Mouse (Mus musculus) hindbrain, embryonic 14.5 days (tissue): ENCODE results near the gene Tm9sf3. TPM values are rescaled to one million over a fixed set of nuclear protein-coding genes. Genes with fewer than 3 reads are reported as not detected.

Experiments
- ATAC-seq: fragments of 200-750 bp; cut with Nextera tagmentation; 2 replicates; pipeline ENCODE4 v1.8.0; 2017; ENCODE audit warnings: moderate number of reproducible peaks, mild to moderate bottlenecking, moderate TSS enrichment, moderate library complexity; ENCODE audit not compliant: low FRiP score
- DNase-seq: peaks from one replicate; pipeline ENCODE4 v3.0.0-alpha.2; 2015; ENCODE audit warnings: low spot score
- H3K27ac ChIP-seq: fragments of 300-500 bp; sonication (generic); 2 replicates; pipeline ENCODE4 v1.5.1; 2014; ENCODE audit warnings: mild to moderate bottlenecking, moderate library complexity
- H3K27me3 ChIP-seq: fragments of 300-500 bp; sonication (generic); 2 replicates; pipeline ENCODE4 v1.6.1; 2014; ENCODE audit warnings: mild to moderate bottlenecking, low read length, mixed read lengths; ENCODE audit not compliant: control insufficient read depth, insufficient read depth
- H3K36me3 ChIP-seq: fragments of 300-500 bp; sonication (generic); replicated peaks from 2 replicates; pipeline ENCODE4 v1.6.1; 2014; ENCODE audit not compliant: control insufficient read depth, insufficient read depth
- H3K4me1 ChIP-seq: fragments of 300-500 bp; sonication (generic); replicated peaks from 2 replicates; pipeline ENCODE4 v1.6.1; 2014; ENCODE audit warnings: antibody characterized with exemption, low read length, mixed read lengths; ENCODE audit not compliant: control insufficient read depth, insufficient read depth
- H3K4me2 ChIP-seq: fragments of 300-500 bp; sonication (generic); replicated peaks from 2 replicates; pipeline ENCODE4 v1.6.1; 2014; ENCODE audit warnings: mild to moderate bottlenecking, moderate library complexity
- H3K4me3 ChIP-seq: fragments of 300-500 bp; sonication (generic); replicated peaks from 2 replicates; pipeline ENCODE4 v1.5.1; 2014; ENCODE audit warnings: mild to moderate bottlenecking, low read length
- H3K9ac ChIP-seq: fragments of 300-500 bp; sonication (generic); 2 replicates; pipeline ENCODE4 v1.6.1; 2014
- H3K9me3 ChIP-seq: fragments of 300-500 bp; sonication (generic); 2 replicates; pipeline ENCODE4 v1.6.1; 2016; ENCODE audit warnings: low read length; ENCODE audit not compliant: control insufficient read depth
- WGBS: fragments of 180-500 bp; shearing (Covaris S2); extraction: QIAGEN DNeasy Blood & Tissue Kit; methylation state at CpG from one replicate; pipeline ENCODE4 v1.1.7; 2014; 5-methylcytosine and 5-hydroxymethylcytosine counted together
- polyA plus RNA-seq: library from polyadenylated mRNA; unstranded; fragments of >200 nt; fragmentation: Nextera tagmentation; extraction: Ambion mirVana; gene quantifications from 2 replicates; pipeline ENCODE4 v1.2.1, GENCODE M21; 2014

Gene Tm9sf3
- polyA plus RNA-seq, 1 experiment from 2014 or later = 111 TPM

- no peaks in the 10 kb centered on the region for H3K27me3 ChIP-seq
- no peak overlapping the region for H3K27ac ChIP-seq
- no peak overlapping the region for H3K4me2 ChIP-seq
- H3K36me3 ChIP-seq = no peaks in the 10 kb centered on the region
- DNase-seq = no peak
- peaks cover 4% of the 10 kb centered on the region; the same call in 1 of the 2 replicates for H3K4me1 ChIP-seq
- no peak overlapping the region for H3K4me3 ChIP-seq
- no peaks in the 10 kb centered on the region for H3K9me3 ChIP-seq
- ATAC-seq = no peak
- no peak overlapping the region for H3K9ac ChIP-seq
- 71% methylated on average over 6 of the region's 6 CpGs for WGBS
These were observed 24.8 kb upstream of the Tm9sf3 start for GRCm38 (mm10) chr19:41288568-41288967.

- Histone ChIP-seq H3K27me3 (no peaks in the 10 kb centered on the region), H3K4me1 (peaks cover 4% of the 10 kb centered on the region; the same call in 1 of the 2 replicates), H3K36me3 (no peaks in the 10 kb centered on the region), H3K9me3 (no peaks in the 10 kb centered on the region), H3K4me3 (no peak overlapping the region), H3K27ac (no peak overlapping the region), H3K9ac (no peak overlapping the region), H3K4me2 (no peak overlapping the region)
- DNase-seq (no peak), ATAC-seq (no peak)
- 91% methylated on average over 7 of the region's 7 CpGs for WGBS
These were observed 23.4 kb upstream of the Tm9sf3 start for GRCm38 (mm10) chr19:41287224-41287623.

GRCm38 (mm10) chr19:41284515-41284914 lies 20.7 kb upstream of the Tm9sf3 start:
- DNase-seq = no peak
- Histone ChIP-seq H3K27ac (no peak overlapping the region), H3K27me3 (no peaks in the 10 kb centered on the region), H3K4me1 (peaks cover 4% of the 10 kb centered on the region; the same call in 1 of the 2 replicates), H3K9me3 (no peaks in the 10 kb centered on the region), H3K4me3 (no peak overlapping the region), H3K9ac (no peak overlapping the region), H3K4me2 (no peak overlapping the region), H3K36me3 (no peaks in the 10 kb centered on the region)
- WGBS = 47% methylated on average over 6 of the region's 6 CpGs
- ATAC-seq = no peak

- no peak overlapping the region for H3K4me2 ChIP-seq
- H3K9me3 ChIP-seq = no peaks in the 10 kb centered on the region
- DNase-seq (no peak), ATAC-seq (no peak)
- H3K27ac ChIP-seq = no peak overlapping the region
- H3K4me1 ChIP-seq = peaks cover 4% of the 10 kb centered on the region; the same call in 1 of the 2 replicates
- no peaks in the 10 kb centered on the region for H3K27me3 ChIP-seq
- no peaks in the 10 kb centered on the region for H3K36me3 ChIP-seq
- no peak overlapping the region for H3K9ac ChIP-seq
- WGBS = 85% methylated on average over 5 of the region's 5 CpGs
- H3K4me3 ChIP-seq = no peak overlapping the region
These were observed 18.9 kb upstream of the Tm9sf3 start for GRCm38 (mm10) chr19:41282718-41283117.

GRCm38 (mm10) chr19:41282216-41282615 lies 18.4 kb upstream of the Tm9sf3 start:
- H3K9me3 ChIP-seq = no peaks in the 10 kb centered on the region
- H3K27ac ChIP-seq = no peak overlapping the region
- no peak for DNase-seq
- peaks cover 4% of the 10 kb centered on the region; the same call in 1 of the 2 replicates for H3K4me1 ChIP-seq
- H3K27me3 ChIP-seq = no peaks in the 10 kb centered on the region
- ATAC-seq = no peak
- 91% methylated on average over 4 of the region's 4 CpGs for WGBS
- no peak overlapping the region for H3K9ac ChIP-seq
- no peak overlapping the region for H3K4me3 ChIP-seq
- no peak overlapping the region for H3K4me2 ChIP-seq
- H3K36me3 ChIP-seq = no peaks in the 10 kb centered on the region

- Histone ChIP-seq H3K9ac (no peak overlapping the region), H3K9me3 (no peaks in the 10 kb centered on the region), H3K4me2 (no peak overlapping the region), H3K4me1 (peaks cover 4% of the 10 kb centered on the region; the same call in 1 of the 2 replicates), H3K27ac (no peak overlapping the region), H3K27me3 (no peaks in the 10 kb centered on the region), H3K36me3 (no peaks in the 10 kb centered on the region), H3K4me3 (no peak overlapping the region)
- 65% methylated on average over 8 of the region's 8 CpGs for WGBS
- no peak for ATAC-seq
- DNase-seq = no peak
These were observed 16.0 kb upstream of the Tm9sf3 start for GRCm38 (mm10) chr19:41279724-41280244.

- H3K4me3 ChIP-seq = no peak overlapping the region
- DNase-seq (no peak), ATAC-seq (no peak)
- no peak overlapping the region for H3K27ac ChIP-seq
- no peaks in the 10 kb centered on the region for H3K9me3 ChIP-seq
- no peak overlapping the region for H3K4me2 ChIP-seq
- H3K9ac ChIP-seq = no peak overlapping the region
- no peaks in the 10 kb centered on the region for H3K4me1 ChIP-seq
- H3K36me3 ChIP-seq = no peaks in the 10 kb centered on the region
- 90% methylated on average over 7 of the region's 7 CpGs for WGBS
- H3K27me3 ChIP-seq = no peaks in the 10 kb centered on the region
These were observed 14.8 kb upstream of the Tm9sf3 start for GRCm38 (mm10) chr19:41278606-41279005.

- Histone ChIP-seq H3K9me3 (no peaks in the 10 kb centered on the region), H3K9ac (no peak overlapping the region), H3K27ac (no peak overlapping the region), H3K4me1 (no peaks in the 10 kb centered on the region), H3K4me2 (no peak overlapping the region), H3K27me3 (no peaks in the 10 kb centered on the region), H3K36me3 (no peaks in the 10 kb centered on the region), H3K4me3 (no peak overlapping the region)
- ATAC-seq = no peak
- no peak for DNase-seq
- WGBS = 68% methylated on average over 3 of the region's 3 CpGs
These were observed 11.8 kb upstream of the Tm9sf3 start for GRCm38 (mm10) chr19:41275588-41275987.

- ATAC-seq = no peak
- 72% methylated on average over 7 of the region's 7 CpGs for WGBS
- no peak for DNase-seq
- no peak overlapping the region for H3K4me3 ChIP-seq
- H3K36me3 ChIP-seq = no peaks in the 10 kb centered on the region
- no peaks in the 10 kb centered on the region for H3K4me1 ChIP-seq
- H3K27ac ChIP-seq = no peak overlapping the region
- H3K27me3 ChIP-seq = no peaks in the 10 kb centered on the region
- no peak overlapping the region for H3K4me2 ChIP-seq
- no peaks in the 10 kb centered on the region for H3K9me3 ChIP-seq
- H3K9ac ChIP-seq = no peak overlapping the region
These were observed 7.1 kb upstream of the Tm9sf3 start for GRCm38 (mm10) chr19:41270906-41271305.
